Mouse (Mus musculus) lung, postnatal 0 days (tissue): ENCODE measurements at regions not wholly inside any gene's neighbourhood (a gene's known extent, or its start where the extent isn't known, plus 50 kb on each side); places are given as distances from the start of the nearest gene placed in this dataset.
A peak's percentile ranks its signal among the peaks of the same experiment; 100 is the strongest.

Experiments
- ATAC-seq: fragments of 200-750 bp; cut with Nextera tagmentation; 2 replicates; pipeline ENCODE4 v1.8.0; 2017; ENCODE audit warnings: moderate library complexity
- DNase-seq: peaks from one replicate; pipeline ENCODE4 v3.0.0-alpha.2; 2016; ENCODE audit warnings: low spot score
- H3K27ac ChIP-seq: fragments of 300-500 bp; sonication (generic); 2 replicates; pipeline ENCODE4 v1.5.1; 2014; ENCODE audit warnings: antibody characterized with exemption, mild to moderate bottlenecking, low read length, mixed read lengths
- H3K27me3 ChIP-seq: fragments of 300-500 bp; sonication (generic); replicated peaks from 2 replicates; pipeline ENCODE4 v1.6.1; 2014; ENCODE audit warnings: low read length, mixed read lengths; ENCODE audit not compliant: insufficient read depth
- H3K36me3 ChIP-seq: fragments of 300-500 bp; sonication (generic); 2 replicates; pipeline ENCODE4 v1.6.1; 2014; ENCODE audit warnings: low read length, mixed read lengths; ENCODE audit not compliant: insufficient read depth
- H3K4me1 ChIP-seq: fragments of 300-500 bp; sonication (generic); 2 replicates; pipeline ENCODE4 v1.6.1; 2014; ENCODE audit warnings: antibody characterized with exemption, low read depth, low read length, mixed read lengths; ENCODE audit not compliant: insufficient read depth
- H3K4me2 ChIP-seq: fragments of 300-500 bp; sonication (generic); replicated peaks from 2 replicates; pipeline ENCODE4 v1.6.1; 2014; ENCODE audit warnings: low read depth, mild to moderate bottlenecking, low read length, moderate library complexity, mixed read lengths
- H3K4me3 ChIP-seq: fragments of 300-500 bp; sonication (generic); 2 replicates; pipeline ENCODE4 v1.5.1; 2014; ENCODE audit warnings: low read depth, low read length
- H3K9ac ChIP-seq: fragments of 300-500 bp; sonication (generic); replicated peaks from 2 replicates; pipeline ENCODE4 v1.6.1; 2014; ENCODE audit warnings: low read depth, mild to moderate bottlenecking
- H3K9me3 ChIP-seq: fragments of 300-500 bp; sonication (generic); 2 replicates; pipeline ENCODE4 v1.6.1; 2016; ENCODE audit warnings: low read length, mixed read lengths
- CTCF ChIP-seq: IDR thresholded peaks from 2 replicates; pipeline ENCODE4 v1.5.1; 2016; ENCODE audit warnings: antibody characterized with exemption, mild to moderate bottlenecking
- EP300 ChIP-seq: IDR thresholded peaks from 2 replicates; pipeline ENCODE4 v1.6.1; 2016; ENCODE audit warnings: antibody characterized with exemption, mild to moderate bottlenecking, control low read depth
- WGBS: fragments of 180-500 bp; shearing (Covaris S2); extraction: QIAGEN DNeasy Blood & Tissue Kit; methylation state at CpG from one replicate; pipeline ENCODE4 v1.1.7; 2014; 5-methylcytosine and 5-hydroxymethylcytosine counted together

DNA sequence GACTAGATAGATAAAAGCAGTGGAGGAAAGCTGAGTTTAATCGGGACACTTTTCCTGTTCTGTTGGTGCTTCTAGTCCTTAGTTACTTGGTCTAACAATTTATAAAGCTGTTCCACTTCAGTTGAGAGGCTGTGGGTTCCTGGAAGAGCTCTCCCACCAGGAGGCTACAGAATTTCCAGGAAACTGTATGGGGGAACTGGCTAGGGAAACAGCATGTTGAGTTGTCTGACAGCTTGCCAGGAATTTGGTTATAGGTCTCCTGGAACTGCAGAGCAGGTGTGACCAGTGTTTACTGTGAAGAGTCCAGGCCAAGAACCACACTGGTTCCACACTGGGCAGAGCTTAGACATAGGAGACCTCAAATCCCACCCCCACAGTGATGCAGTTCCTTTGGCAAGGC is 65.0 kb upstream of the Pik3cg start:
- Histone ChIP-seq H3K4me3 (no peak overlapping the region), H3K4me2 (no peak overlapping the region), H3K36me3 (no peaks in the 10 kb centered on the region), H3K27me3 (no peaks in the 10 kb centered on the region), H3K9ac (no peak overlapping the region), H3K4me1 (no peaks in the 10 kb centered on the region), H3K9me3 (no peaks in the 10 kb centered on the region; the same call in 1 of the 2 replicates), H3K27ac (no peak overlapping the region)
- ATAC-seq (no peak), DNase-seq (no peak)
- WGBS, result 83% methylated on average over 1 of the region's 1 CpGs
- TF ChIP-seq EP300 (no peak), CTCF (no peak)

GRCm38 (mm10) chr12:32279861-32280260 is 71.4 kb upstream of the Pik3cg start:
- DNase-seq (peak; percentile 42), ATAC-seq (no peak)
- Histone ChIP-seq H3K9ac (no peak overlapping the region), H3K4me2 (no peak overlapping the region), H3K27me3 (no peaks in the 10 kb centered on the region), H3K4me1 (no peaks in the 10 kb centered on the region), H3K4me3 (no peak overlapping the region), H3K9me3 (no peaks in the 10 kb centered on the region), H3K36me3 (no peaks in the 10 kb centered on the region), H3K27ac (no peak overlapping the region)
- TF ChIP-seq EP300 (no peak), CTCF (no peak)
- 36% methylated on average over 4 of the region's 4 CpGs for WGBS

- 60% methylated on average over 2 of the region's 2 CpGs for WGBS
- Histone ChIP-seq H3K9ac (no peak overlapping the region), H3K27ac (no peak overlapping the region), H3K36me3 (no peaks in the 10 kb centered on the region), H3K9me3 (no peaks in the 10 kb centered on the region), H3K4me2 (no peak overlapping the region), H3K27me3 (no peaks in the 10 kb centered on the region), H3K4me1 (no peaks in the 10 kb centered on the region), H3K4me3 (no peak overlapping the region)
- DNase-seq (no peak), ATAC-seq (no peak)
- TF ChIP-seq EP300, result no peak
- TF ChIP-seq CTCF, result no peak
Observed at GRCm38 (mm10) chr12:32280309-32280708, 71.8 kb upstream of the Pik3cg start.

- Histone ChIP-seq H3K27me3 (no peaks in the 10 kb centered on the region), H3K4me3 (no peak overlapping the region), H3K9me3 (no peaks in the 10 kb centered on the region), H3K9ac (no peak overlapping the region), H3K36me3 (no peaks in the 10 kb centered on the region), H3K4me1 (no peaks in the 10 kb centered on the region), H3K27ac (no peak overlapping the region), H3K4me2 (no peak overlapping the region)
- WGBS, result 59% methylated on average over 5 of the region's 5 CpGs
- no peak for ATAC-seq
- TF ChIP-seq EP300 (no peak), CTCF (no peak)
- DNase-seq, result no peak
Observed at GRCm38 (mm10) chr12:32282371-32283163, 74.1 kb upstream of the Pik3cg start.

GRCm38 (mm10) chr12:32285039-32285438 is 76.6 kb upstream of the Pik3cg start:
- Histone ChIP-seq H3K27ac (no peak overlapping the region), H3K9me3 (no peaks in the 10 kb centered on the region), H3K9ac (no peak overlapping the region), H3K4me1 (no peaks in the 10 kb centered on the region), H3K36me3 (no peaks in the 10 kb centered on the region), H3K4me3 (no peak overlapping the region), H3K27me3 (no peaks in the 10 kb centered on the region), H3K4me2 (no peak overlapping the region)
- TF ChIP-seq CTCF (no peak), EP300 (no peak)
- DNase-seq, result no peak
- no peak for ATAC-seq
- 45% methylated on average over 2 of the region's 2 CpGs for WGBS

DNA sequence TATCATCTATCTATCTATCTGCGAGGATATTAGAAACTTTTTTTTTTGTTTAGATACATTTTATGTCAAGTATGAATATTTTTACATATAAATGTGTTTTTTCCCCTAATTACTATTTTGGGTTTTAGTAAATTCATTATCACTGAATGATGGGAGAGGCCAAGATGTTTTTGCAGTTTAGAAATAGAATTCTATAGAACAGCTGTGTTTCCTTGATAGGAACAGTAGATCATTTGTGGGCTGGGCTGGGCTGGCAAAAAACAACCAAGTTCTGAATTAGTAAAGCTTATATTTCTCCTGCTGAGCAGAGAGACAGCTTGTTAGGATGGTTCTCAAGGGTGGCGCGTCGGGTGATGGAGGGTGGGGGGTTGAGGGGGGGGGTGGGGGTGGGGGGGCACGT is 78.2 kb upstream of the Pik3cg start:
- Histone ChIP-seq H3K27me3 (no peaks in the 10 kb centered on the region), H3K4me3 (no peak overlapping the region), H3K4me1 (no peaks in the 10 kb centered on the region), H3K36me3 (no peaks in the 10 kb centered on the region), H3K9ac (no peak overlapping the region), H3K4me2 (no peak overlapping the region), H3K9me3 (no peaks in the 10 kb centered on the region), H3K27ac (no peak overlapping the region)
- WGBS, result 20% methylated on average over 5 of the region's 5 CpGs
- no peak for TF ChIP-seq CTCF
- TF ChIP-seq EP300, result no peak
- DNase-seq (no peak), ATAC-seq (no peak)

GRCm38 (mm10) chr12:32291145-32291544 is 82.7 kb upstream of the Pik3cg start:
- no peaks in the 10 kb centered on the region for H3K9me3 ChIP-seq
- no peaks in the 10 kb centered on the region for H3K27me3 ChIP-seq
- no peak overlapping the region for H3K27ac ChIP-seq
- 68% methylated on average over 5 of the region's 5 CpGs for WGBS
- H3K36me3 ChIP-seq, result no peaks in the 10 kb centered on the region
- H3K9ac ChIP-seq, result no peak overlapping the region
- ATAC-seq, result 0 out of 2 replicates have a peak, but pooled peaks have one; percentile 30
- TF ChIP-seq EP300 (no peak), CTCF (no peak)
- no peaks in the 10 kb centered on the region for H3K4me1 ChIP-seq
- peak; percentile 28 for DNase-seq
- H3K4me2 ChIP-seq, result no peak overlapping the region
- no peak overlapping the region for H3K4me3 ChIP-seq
